Mouse (Mus musculus): ENCODE results near the gene Ankrd13d. TPM values are rescaled to one million over a fixed set of nuclear protein-coding genes. Genes with fewer than 3 reads are reported as not detected.

Gene Ankrd13d
- polyA plus RNA-seq, 1 experiment from 2014 or later: 11.0 TPM

GRCm38 (mm10) chr19:4319272-4319671 is 36.3 kb upstream of the Ankrd13d start:
- H3K27me3 ChIP-seq (ENCODE audit: control insufficient read depth, insufficient read depth, low read length): no peaks in the 10 kb centered on the region
- H3K4me3 ChIP-seq (ENCODE audit: low read depth, low read length): no peak overlapping the region
- no peaks in the 10 kb centered on the region for H3K4me1 ChIP-seq (replicated peaks; ENCODE audit: control insufficient read depth, insufficient read depth, low read length)
- H3K36me3 ChIP-seq (ENCODE audit: control insufficient read depth, insufficient read depth, low read length): peaks cover 27% of the 10 kb centered on the region
- no peak overlapping the region for H3K4me2 ChIP-seq (replicated peaks; ENCODE audit: low read depth, low read length)
- 93% methylated on average over 4 of the region's 4 CpGs for WGBS
- no peak for DNase-seq (ENCODE audit: low spot score)
- no peak overlapping the region for H3K27ac ChIP-seq (ENCODE audit: low read depth, low read length)
- no peak overlapping the region for H3K9ac ChIP-seq (ENCODE audit: low read depth, low read length)
- no peak for ATAC-seq (ENCODE audit: low FRiP score)
- no peaks in the 10 kb centered on the region for H3K9me3 ChIP-seq (ENCODE audit: control insufficient read depth, low read length)

- no peak for DNase-seq (ENCODE audit: low spot score)
- ATAC-seq (ENCODE audit: low FRiP score): no peak
- Histone ChIP-seq H3K27ac (ENCODE audit: low read depth, low read length) (no peak overlapping the region), H3K4me3 (ENCODE audit: low read depth, low read length) (no peak overlapping the region), H3K36me3 (ENCODE audit: control insufficient read depth, insufficient read depth, low read length) (peaks cover 26% of the 10 kb centered on the region), H3K9me3 (ENCODE audit: control insufficient read depth, low read length) (no peaks in the 10 kb centered on the region), H3K27me3 (ENCODE audit: control insufficient read depth, insufficient read depth, low read length) (no peaks in the 10 kb centered on the region), H3K4me1 (replicated peaks; ENCODE audit: control insufficient read depth, insufficient read depth, low read length) (no peaks in the 10 kb centered on the region), H3K4me2 (replicated peaks; ENCODE audit: low read depth, low read length) (no peak overlapping the region), H3K9ac (ENCODE audit: low read depth, low read length) (no peak overlapping the region)
- 86% methylated on average over 3 of the region's 3 CpGs for WGBS
These were observed 34.2 kb upstream of the Ankrd13d start for GRCm38 (mm10) chr19:4317181-4317580.

- no peak for DNase-seq (ENCODE audit: low spot score)
- Histone ChIP-seq H3K9me3 (ENCODE audit: control insufficient read depth, low read length) (no peaks in the 10 kb centered on the region), H3K4me3 (ENCODE audit: low read depth, low read length) (no peak overlapping the region), H3K4me2 (replicated peaks; ENCODE audit: low read depth, low read length) (no peak overlapping the region), H3K27ac (ENCODE audit: low read depth, low read length) (no peak overlapping the region), H3K27me3 (ENCODE audit: control insufficient read depth, insufficient read depth, low read length) (no peaks in the 10 kb centered on the region), H3K4me1 (replicated peaks; ENCODE audit: control insufficient read depth, insufficient read depth, low read length) (no peaks in the 10 kb centered on the region), H3K9ac (ENCODE audit: low read depth, low read length) (no peak overlapping the region), H3K36me3 (ENCODE audit: control insufficient read depth, insufficient read depth, low read length) (peaks cover 22% of the 10 kb centered on the region)
- 75% methylated on average over 6 of the region's 6 CpGs for WGBS
- no peak for ATAC-seq (ENCODE audit: low FRiP score)
These were observed 32.4 kb upstream of the Ankrd13d start for GRCm38 (mm10) chr19:4315223-4315944.

- no peak overlapping the region for H3K4me3 ChIP-seq (ENCODE audit: low read depth, low read length)
- no peak overlapping the region for H3K27ac ChIP-seq (ENCODE audit: low read depth, low read length)
- H3K9me3 ChIP-seq (ENCODE audit: control insufficient read depth, low read length): no peaks in the 10 kb centered on the region
- no peaks in the 10 kb centered on the region for H3K27me3 ChIP-seq (ENCODE audit: control insufficient read depth, insufficient read depth, low read length)
- no peak overlapping the region for H3K9ac ChIP-seq (ENCODE audit: low read depth, low read length)
- H3K4me1 ChIP-seq (replicated peaks; ENCODE audit: control insufficient read depth, insufficient read depth, low read length): 0 out of 2 replicates have a peak, but pooled peaks cover 2% of the 10 kb centered on the region
- DNase-seq (ENCODE audit: low spot score) (peak; percentile 78), ATAC-seq (ENCODE audit: low FRiP score) (0 out of 2 replicates have a peak, but pooled peaks have one; percentile 19)
- no peaks in the 10 kb centered on the region for H3K36me3 ChIP-seq (ENCODE audit: control insufficient read depth, insufficient read depth, low read length)
- H3K4me2 ChIP-seq (replicated peaks; ENCODE audit: low read depth, low read length): no peak overlapping the region
These were observed 26.8 kb upstream of the Ankrd13d start for GRCm38 (mm10) chr19:4309776-4310185.

- H3K4me2 ChIP-seq (replicated peaks; ENCODE audit: low read depth, low read length): no peak overlapping the region
- 96% methylated on average over 4 of the region's 4 CpGs for WGBS
- no peak overlapping the region for H3K27ac ChIP-seq (ENCODE audit: low read depth, low read length)
- ATAC-seq (ENCODE audit: low FRiP score): no peak
- H3K27me3 ChIP-seq (ENCODE audit: control insufficient read depth, insufficient read depth, low read length): no peaks in the 10 kb centered on the region
- no peaks in the 10 kb centered on the region for H3K36me3 ChIP-seq (ENCODE audit: control insufficient read depth, insufficient read depth, low read length)
- H3K4me3 ChIP-seq (ENCODE audit: low read depth, low read length): no peak overlapping the region
- DNase-seq (ENCODE audit: low spot score): no peak
- 0 out of 2 replicates have a peak, but pooled peaks cover 7% of the 10 kb centered on the region for H3K4me1 ChIP-seq (replicated peaks; ENCODE audit: control insufficient read depth, insufficient read depth, low read length)
- no peak overlapping the region for H3K9ac ChIP-seq (ENCODE audit: low read depth, low read length)
- no peaks in the 10 kb centered on the region for H3K9me3 ChIP-seq (ENCODE audit: control insufficient read depth, low read length)
These were observed 26.4 kb upstream of the Ankrd13d start for GRCm38 (mm10) chr19:4309302-4309701.

- no peaks in the 10 kb centered on the region for H3K27me3 ChIP-seq (ENCODE audit: control insufficient read depth, insufficient read depth, low read length)
- 3% methylated on average over 4 of the region's 46 CpGs for WGBS
These were observed 23.2 kb upstream of the Ankrd13d start, which contains the start of gene Grk2 for GRCm38 (mm10) chr19:4306190-4306577. Grk2 (minus strand) TSS chr19:4306222.

GRCm38 (mm10) chr19:4305491-4306189 is 22.7 kb upstream of the Ankrd13d start:
- H3K4me1 ChIP-seq (replicated peaks; ENCODE audit: control insufficient read depth, insufficient read depth, low read length): peaks cover 24% of the 10 kb centered on the region
- peak; percentile 75 for DNase-seq (ENCODE audit: low spot score)

More at GRCm38 (mm10) chr19:4306190-4306577, 23.2 kb upstream of the Ankrd13d start, which contains the start of gene Grk2:
- H3K9ac ChIP-seq (ENCODE audit: low read depth, low read length): peak within 1 kb of the TSS; percentile 97
- peaks cover 24% of the 10 kb centered on the region for H3K4me1 ChIP-seq (replicated peaks; ENCODE audit: control insufficient read depth, insufficient read depth, low read length)
- no peaks in the 10 kb centered on the region for H3K9me3 ChIP-seq (ENCODE audit: control insufficient read depth, low read length)
- H3K27ac ChIP-seq (ENCODE audit: low read depth, low read length): peak within 1 kb of the TSS; percentile 66
- peak within 1 kb of the TSS; percentile 97 for H3K4me3 ChIP-seq (ENCODE audit: low read depth, low read length)
- no peaks in the 10 kb centered on the region for H3K36me3 ChIP-seq (ENCODE audit: control insufficient read depth, insufficient read depth, low read length)
- ATAC-seq (ENCODE audit: low FRiP score) (peak; percentile 78), DNase-seq (ENCODE audit: low spot score) (peak; percentile 91)
- peak within 1 kb of the TSS; percentile 87 for H3K4me2 ChIP-seq (replicated peaks; ENCODE audit: low read depth, low read length)

GRCm38 (mm10) chr19:4304871-4305321 is 22.0 kb upstream of the Ankrd13d start:
- Histone ChIP-seq H3K4me2 (replicated peaks; ENCODE audit: low read depth, low read length) (peak overlapping the region; percentile 87), H3K27ac (ENCODE audit: low read depth, low read length) (no peak overlapping the region), H3K9me3 (ENCODE audit: control insufficient read depth, low read length) (no peaks in the 10 kb centered on the region), H3K9ac (ENCODE audit: low read depth, low read length) (peak overlapping the region; percentile 97), H3K4me3 (ENCODE audit: low read depth, low read length) (peak overlapping the region; percentile 97), H3K4me1 (replicated peaks; ENCODE audit: control insufficient read depth, insufficient read depth, low read length) (peaks cover 24% of the 10 kb centered on the region), H3K36me3 (ENCODE audit: control insufficient read depth, insufficient read depth, low read length) (no peaks in the 10 kb centered on the region), H3K27me3 (ENCODE audit: control insufficient read depth, insufficient read depth, low read length) (no peaks in the 10 kb centered on the region)
- no peak for DNase-seq (ENCODE audit: low spot score)
- 63% methylated on average over 4 of the region's 4 CpGs for WGBS
- ATAC-seq (ENCODE audit: low FRiP score): no peak

More at GRCm38 (mm10) chr19:4305491-4306189, 22.7 kb upstream of the Ankrd13d start:
- peak overlapping the region; percentile 66 for H3K27ac ChIP-seq (ENCODE audit: low read depth, low read length)
- peak overlapping the region; percentile 87 for H3K4me2 ChIP-seq (replicated peaks; ENCODE audit: low read depth, low read length)
- H3K36me3 ChIP-seq (ENCODE audit: control insufficient read depth, insufficient read depth, low read length): no peaks in the 10 kb centered on the region
- H3K9me3 ChIP-seq (ENCODE audit: control insufficient read depth, low read length): no peaks in the 10 kb centered on the region
- H3K4me3 ChIP-seq (ENCODE audit: low read depth, low read length): peak overlapping the region; percentile 97
- no peaks in the 10 kb centered on the region for H3K27me3 ChIP-seq (ENCODE audit: control insufficient read depth, insufficient read depth, low read length)
- under 1% methylated on average over 25 of the region's 68 CpGs for WGBS
- H3K9ac ChIP-seq (ENCODE audit: low read depth, low read length): peak overlapping the region; percentile 97
- peak; percentile 55 for ATAC-seq (ENCODE audit: low FRiP score)

Data from hindbrain, embryonic 11.5 days (tissue).